Mouse (Mus musculus): Measurements from ENCODE around the gene Col24a1. TPM values are rescaled to one million over a fixed set of nuclear protein-coding genes. Genes with fewer than 3 reads are reported as not detected.

Gene Col24a1
- polyA plus RNA-seq, 2 experiments, result 0.20 to 0.37 TPM

DNA sequence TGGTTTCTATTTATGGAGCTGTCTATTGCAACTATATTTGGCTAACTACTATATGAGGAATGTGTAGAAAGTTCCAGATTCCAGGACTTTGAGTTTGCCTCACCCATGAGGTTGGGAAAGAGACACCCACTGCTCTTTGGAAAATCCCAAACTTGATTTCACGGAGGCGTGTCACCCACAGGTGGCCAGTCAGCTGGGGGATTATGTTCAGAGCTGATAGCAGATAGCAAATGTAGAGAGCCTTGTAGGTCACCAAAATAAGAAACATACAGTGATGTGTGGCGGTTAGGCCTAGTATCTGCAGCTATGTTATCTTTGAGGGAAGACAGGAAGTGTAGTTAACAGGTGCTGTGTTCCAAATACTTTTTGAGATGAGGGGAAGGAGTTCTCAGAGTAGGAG is 56.4 kb downstream of the Col24a1 start:
- Histone ChIP-seq H3K4me2 (ENCODE audit: low read depth) (no peak overlapping the region), H3K4me1 (replicated peaks; ENCODE audit: control insufficient read depth in 2 of 2, insufficient read depth in 2 of 2, low read length in 1 of 2) (no peaks in the 10 kb centered on the region), H3K27ac (no peak overlapping the region), H3K4me3 (ENCODE audit: insufficient read depth in 1 of 2, low read depth in 2 of 2, low read length in 2 of 2) (no peak overlapping the region), H3K9ac (replicated peaks) (no peak overlapping the region), H3K36me3 (replicated peaks; ENCODE audit: control insufficient read depth, insufficient read depth, low read depth) (no peaks in the 10 kb centered on the region), H3K27me3 (ENCODE audit: control insufficient read depth, insufficient read depth, low read length) (no peaks in the 10 kb centered on the region), H3K9me3 (ENCODE audit: control insufficient read depth, low read length) (no peaks in the 10 kb centered on the region)
- TF ChIP-seq EP300 (IDR thresholded peaks at IDR 0.05; ENCODE audit: low read depth), result no peak
- no peak for TF ChIP-seq CTCF (IDR thresholded peaks at IDR 0.05; ENCODE audit: low read depth)
- WGBS (ENCODE audit: insufficient replicate concordance), result 53% methylated on average over 3 of the region's 3 CpGs
- no peak for DNase-seq (ENCODE audit: low read depth in 3 of 3, low spot score in 3 of 3)
- no peak for ATAC-seq (ENCODE audit: insufficient read depth)

DNA sequence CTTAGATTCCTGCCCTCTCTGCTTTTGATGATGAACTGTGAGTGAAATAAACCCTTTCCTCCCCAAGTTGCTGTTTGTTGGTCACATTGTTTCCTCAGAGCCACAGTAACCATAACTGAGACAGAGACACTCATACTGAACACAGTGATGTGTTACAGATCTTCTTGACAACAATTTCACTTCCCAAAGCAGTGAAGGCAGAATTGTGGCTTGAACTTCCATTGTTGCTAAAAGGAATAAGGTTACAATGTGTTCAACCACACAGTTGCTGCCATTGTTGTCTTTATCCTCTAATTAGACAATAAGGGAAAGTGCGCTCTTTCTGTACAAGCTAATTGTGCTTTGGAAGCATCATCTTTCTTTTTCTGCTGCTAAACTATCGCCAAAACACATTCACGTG is 61.7 kb downstream of the Col24a1 start:
- no peak for ATAC-seq (ENCODE audit: insufficient read depth)
- no peak overlapping the region for H3K4me2 ChIP-seq (ENCODE audit: low read depth)
- H3K4me3 ChIP-seq (ENCODE audit: insufficient read depth in 1 of 2, low read depth in 2 of 2, low read length in 2 of 2), result no peak overlapping the region
- 58% methylated on average over 3 of the region's 3 CpGs for WGBS (ENCODE audit: insufficient replicate concordance)
- DNase-seq (ENCODE audit: low read depth in 3 of 3, low spot score in 3 of 3), result no peak
- no peaks in the 10 kb centered on the region for H3K36me3 ChIP-seq (replicated peaks; ENCODE audit: control insufficient read depth, insufficient read depth, low read depth)
- no peak overlapping the region for H3K27ac ChIP-seq
- TF ChIP-seq CTCF (IDR thresholded peaks at IDR 0.05; ENCODE audit: low read depth) (no peak), EP300 (IDR thresholded peaks at IDR 0.05; ENCODE audit: low read depth) (no peak)
- no peaks in the 10 kb centered on the region for H3K27me3 ChIP-seq (ENCODE audit: control insufficient read depth, insufficient read depth, low read length)
- H3K9me3 ChIP-seq (ENCODE audit: control insufficient read depth, low read length), result no peaks in the 10 kb centered on the region
- no peak overlapping the region for H3K9ac ChIP-seq (replicated peaks)
- no peaks in the 10 kb centered on the region for H3K4me1 ChIP-seq (replicated peaks; ENCODE audit: control insufficient read depth in 2 of 2, insufficient read depth in 2 of 2, low read length in 1 of 2)

DNA sequence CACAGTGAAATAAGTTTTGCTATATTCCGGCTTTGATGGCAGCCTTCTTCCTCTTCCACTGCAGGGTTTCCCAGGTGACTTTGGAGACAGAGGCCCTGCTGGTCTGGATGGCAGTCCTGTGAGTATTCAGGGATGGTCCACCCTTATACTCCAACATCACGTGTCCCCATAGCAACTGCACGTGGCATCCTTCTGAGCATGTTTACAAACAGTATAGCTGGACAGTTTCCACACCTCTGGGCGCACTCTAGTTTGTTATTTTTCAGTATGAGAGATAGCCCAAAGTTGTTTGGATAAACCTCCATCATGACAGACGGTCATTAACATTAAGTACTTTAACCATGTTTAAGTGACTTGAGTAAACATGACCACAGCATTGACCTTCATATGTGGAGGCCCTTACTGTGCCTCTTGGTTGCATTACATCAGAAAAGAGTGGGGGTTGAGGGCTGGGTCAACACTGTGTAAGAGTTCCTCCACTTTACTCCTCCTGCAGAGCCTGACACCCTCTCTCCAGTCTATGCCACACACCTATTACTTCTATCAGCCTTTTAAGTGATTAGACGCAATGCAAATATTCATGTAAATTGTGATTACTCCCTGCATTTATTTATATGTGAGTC is 64.7 kb downstream of the Col24a1 start:
- Histone ChIP-seq H3K36me3 (replicated peaks; ENCODE audit: control insufficient read depth, insufficient read depth, low read depth) (no peaks in the 10 kb centered on the region), H3K27me3 (ENCODE audit: control insufficient read depth, insufficient read depth, low read length) (no peaks in the 10 kb centered on the region), H3K9ac (replicated peaks) (no peak overlapping the region), H3K4me2 (ENCODE audit: low read depth) (no peak overlapping the region), H3K4me1 (replicated peaks; ENCODE audit: control insufficient read depth in 2 of 2, insufficient read depth in 2 of 2, low read length in 1 of 2) (no peaks in the 10 kb centered on the region), H3K27ac (no peak overlapping the region), H3K9me3 (ENCODE audit: control insufficient read depth, low read length) (no peaks in the 10 kb centered on the region), H3K4me3 (ENCODE audit: insufficient read depth in 1 of 2, low read depth in 2 of 2, low read length in 2 of 2) (no peak overlapping the region)
- DNase-seq (ENCODE audit: low read depth in 3 of 3, low spot score in 3 of 3) (no peak), ATAC-seq (ENCODE audit: insufficient read depth) (no peak)
- TF ChIP-seq CTCF (IDR thresholded peaks at IDR 0.05; ENCODE audit: low read depth), result no peak
- WGBS (ENCODE audit: insufficient replicate concordance), result 54% methylated on average over 6 of the region's 6 CpGs

DNA sequence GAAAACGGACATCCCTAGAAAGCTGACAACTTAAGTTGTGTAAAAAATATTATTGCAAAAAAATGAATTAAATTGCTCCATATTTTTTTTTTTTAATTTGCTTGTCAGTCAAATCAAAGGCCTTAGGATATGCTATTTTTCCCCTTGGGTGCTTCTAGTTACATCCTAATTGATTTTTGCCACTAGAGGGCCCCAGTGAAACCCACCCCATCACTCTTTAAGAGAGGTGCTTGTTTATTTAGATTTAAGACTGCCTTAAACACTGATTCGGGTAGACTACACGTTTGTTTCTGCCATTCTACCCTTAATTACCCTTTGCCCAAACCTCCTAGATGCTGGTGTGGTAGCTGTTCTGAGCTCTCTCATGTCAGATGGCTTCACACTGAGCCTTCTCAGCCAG is 73.0 kb downstream of the Col24a1 start:
- Histone ChIP-seq H3K27ac (no peak overlapping the region), H3K36me3 (replicated peaks; ENCODE audit: control insufficient read depth, insufficient read depth, low read depth) (no peaks in the 10 kb centered on the region), H3K4me2 (ENCODE audit: low read depth) (no peak overlapping the region), H3K9me3 (ENCODE audit: control insufficient read depth, low read length) (no peaks in the 10 kb centered on the region), H3K27me3 (ENCODE audit: control insufficient read depth, insufficient read depth, low read length) (no peaks in the 10 kb centered on the region), H3K4me3 (ENCODE audit: insufficient read depth in 1 of 2, low read depth in 2 of 2, low read length in 2 of 2) (no peak overlapping the region), H3K9ac (replicated peaks) (no peak overlapping the region), H3K4me1 (replicated peaks; ENCODE audit: control insufficient read depth in 2 of 2, insufficient read depth in 2 of 2, low read length in 1 of 2) (no peaks in the 10 kb centered on the region)
- WGBS (ENCODE audit: insufficient replicate concordance), result 15% methylated on average over 3 of the region's 3 CpGs
- no peak for ATAC-seq (ENCODE audit: insufficient read depth)
- TF ChIP-seq CTCF (IDR thresholded peaks at IDR 0.05; ENCODE audit: low read depth) (no peak), EP300 (IDR thresholded peaks at IDR 0.05; ENCODE audit: low read depth) (no peak)
- DNase-seq (ENCODE audit: low read depth in 3 of 3, low spot score in 3 of 3), result no peak

DNA sequence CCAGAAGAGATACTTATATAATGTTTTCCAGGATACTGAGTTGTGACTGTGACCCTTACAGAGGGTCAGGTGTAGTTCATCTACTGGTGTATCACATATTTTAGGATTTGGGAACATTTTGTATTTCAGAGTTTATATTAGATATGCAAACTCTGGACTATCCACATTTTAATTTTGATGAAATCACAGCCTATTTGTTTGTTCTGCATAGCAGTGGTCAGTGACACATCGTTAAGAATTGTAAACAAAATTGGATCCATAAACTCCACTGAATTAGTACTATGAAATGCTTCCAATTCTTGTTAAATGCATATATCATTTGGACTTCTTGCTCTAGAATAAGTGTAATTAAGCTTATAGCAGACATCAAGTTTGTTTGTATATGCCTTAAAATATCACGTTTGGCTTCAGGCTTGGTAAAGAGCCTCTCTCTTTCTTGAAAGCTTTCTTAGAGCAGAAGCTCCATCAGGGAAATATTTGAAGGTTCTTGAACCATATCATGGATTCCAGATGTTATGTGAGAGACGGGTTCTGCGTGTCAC is 75.0 kb downstream of the Col24a1 start:
- no peak overlapping the region for H3K4me3 ChIP-seq (ENCODE audit: insufficient read depth in 1 of 2, low read depth in 2 of 2, low read length in 2 of 2)
- H3K4me1 ChIP-seq (replicated peaks; ENCODE audit: control insufficient read depth in 2 of 2, insufficient read depth in 2 of 2, low read length in 1 of 2), result no peaks in the 10 kb centered on the region
- no peaks in the 10 kb centered on the region for H3K9me3 ChIP-seq (ENCODE audit: control insufficient read depth, low read length)
- 56% methylated on average over 4 of the region's 4 CpGs for WGBS (ENCODE audit: insufficient replicate concordance)
- H3K36me3 ChIP-seq (replicated peaks; ENCODE audit: control insufficient read depth, insufficient read depth, low read depth), result no peaks in the 10 kb centered on the region
- no peak overlapping the region for H3K27ac ChIP-seq
- no peak overlapping the region for H3K4me2 ChIP-seq (ENCODE audit: low read depth)
- TF ChIP-seq CTCF (IDR thresholded peaks at IDR 0.05; ENCODE audit: low read depth) (no peak), EP300 (IDR thresholded peaks at IDR 0.05; ENCODE audit: low read depth) (no peak)
- no peak for ATAC-seq (ENCODE audit: insufficient read depth)
- no peaks in the 10 kb centered on the region for H3K27me3 ChIP-seq (ENCODE audit: control insufficient read depth, insufficient read depth, low read length)
- H3K9ac ChIP-seq (replicated peaks), result no peak overlapping the region
- no peak for DNase-seq (ENCODE audit: low read depth in 3 of 3, low spot score in 3 of 3)
